Mouse (Mus musculus): ENCODE measurements around the gene Gpr137.
A peak's percentile ranks its signal among the peaks of the same experiment; 100 is the strongest.

Gpr137 gene

DNA sequence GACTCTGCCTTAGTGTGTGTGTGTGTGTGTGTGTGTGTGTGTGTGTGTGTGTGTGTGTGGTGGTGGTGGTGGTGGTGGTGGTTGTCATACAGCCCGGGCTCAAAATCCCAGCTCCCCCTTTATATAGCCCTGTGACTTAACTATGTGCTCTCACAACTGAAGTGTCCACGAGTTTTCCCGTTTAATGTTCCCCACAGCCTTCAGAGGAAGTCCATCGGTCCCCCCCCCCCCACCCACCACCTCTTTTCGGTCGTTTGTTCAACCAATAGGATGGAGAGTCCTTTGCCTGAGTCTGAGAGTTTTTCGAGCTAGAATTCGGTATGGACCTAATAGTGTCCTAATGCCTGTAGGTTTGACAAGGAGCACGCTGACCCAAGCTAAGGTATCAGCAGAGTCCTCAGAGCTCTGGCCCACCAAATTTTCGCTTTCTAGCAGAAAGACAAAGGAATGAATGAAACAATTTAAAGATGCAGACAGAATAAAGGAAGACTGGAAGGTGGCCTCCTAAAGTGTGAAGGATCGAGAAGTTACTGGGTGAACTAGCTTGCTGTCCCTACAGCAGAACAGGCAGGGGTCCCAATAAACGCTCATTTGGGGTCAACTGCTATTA lies 31.4 kb upstream of the Gpr137 start:
- no peak for DNase-seq (ENCODE audit: low spot score)

DNA sequence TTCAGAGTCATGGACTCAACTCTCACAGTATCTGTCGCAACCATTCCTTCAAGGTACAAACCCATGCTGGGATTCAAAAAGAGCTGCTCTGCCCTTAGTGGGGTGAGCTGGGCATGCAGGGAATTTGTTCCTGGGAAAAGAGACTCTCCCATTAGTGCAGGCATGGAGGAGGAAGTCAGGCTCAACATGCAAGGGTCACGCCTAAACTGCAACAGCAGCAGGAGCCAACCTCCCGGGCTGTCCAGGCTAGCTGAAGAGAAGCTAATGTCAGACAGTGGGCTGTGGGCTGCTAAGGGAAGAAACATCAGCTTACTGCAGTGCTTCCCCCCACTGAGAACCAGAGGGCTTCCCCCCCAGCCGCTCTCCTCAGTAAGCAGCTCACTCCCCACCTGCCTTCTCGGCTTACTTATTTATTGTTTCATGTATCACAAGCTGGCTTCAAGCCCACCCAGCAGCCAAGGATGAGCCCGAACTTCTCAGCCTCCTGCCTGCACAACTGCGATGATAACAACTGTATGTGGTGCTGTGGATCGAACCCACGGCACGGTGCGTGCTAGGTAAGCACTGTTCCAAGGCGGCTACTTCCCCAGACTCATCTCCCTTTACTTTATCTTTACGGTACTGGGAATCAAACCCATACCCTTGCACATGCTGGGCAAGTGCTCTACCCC lies 30.1 kb upstream of the Gpr137 start:
- no peak for DNase-seq (ENCODE audit: low spot score)

DNA sequence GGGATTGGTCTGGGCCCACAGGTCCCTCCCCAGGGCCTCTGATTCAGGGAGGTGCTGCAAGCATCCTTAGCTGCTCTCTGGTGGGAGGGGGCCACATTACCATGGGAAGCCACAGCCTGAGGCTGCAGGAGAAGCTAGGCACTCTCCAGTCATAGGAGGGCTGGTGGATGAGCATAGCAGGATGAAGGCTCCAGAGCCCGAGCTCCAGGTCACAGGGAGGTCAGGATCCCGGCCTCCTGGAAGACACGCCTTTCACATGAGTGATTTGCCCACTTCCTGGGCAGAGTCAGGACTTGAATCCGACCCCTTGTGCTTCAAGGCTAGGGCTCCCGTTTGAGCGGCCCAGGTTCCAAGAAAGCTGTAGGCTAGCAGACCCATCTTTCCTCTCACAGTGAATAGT lies 29.4 kb upstream of the Gpr137 start:
- DNase-seq (ENCODE audit: low spot score), result no peak

DNA sequence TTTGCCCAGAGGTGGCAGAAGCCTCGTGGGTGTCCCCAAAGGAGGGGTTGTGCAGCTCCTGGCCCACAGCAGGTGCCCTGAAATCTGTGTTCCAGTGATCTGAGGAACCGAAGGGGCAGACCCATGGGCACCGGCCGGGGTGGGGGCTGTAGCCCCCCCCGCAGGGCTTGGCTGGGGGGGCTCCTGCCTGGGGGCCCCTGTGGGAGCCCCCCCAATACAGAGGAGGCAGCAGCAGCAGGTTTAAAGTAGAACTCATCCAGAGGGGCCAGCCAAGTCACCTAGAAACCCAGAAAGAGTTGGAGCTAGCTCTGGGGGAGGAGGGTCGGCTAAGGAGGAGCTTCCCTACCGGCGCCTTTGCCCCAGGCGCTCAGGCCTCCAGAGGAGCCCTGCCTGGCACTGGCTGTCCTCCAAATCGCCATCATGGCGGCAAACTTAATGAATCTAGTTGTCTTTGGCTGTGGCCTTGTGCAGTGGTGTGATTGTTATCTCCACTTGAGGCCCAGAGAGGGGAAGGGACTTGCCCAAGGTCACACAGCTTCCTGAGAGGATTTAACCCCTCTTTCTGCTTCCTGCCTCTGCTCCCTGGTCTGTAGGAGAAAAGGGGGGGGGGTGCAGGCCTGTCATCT lies 28.3 kb upstream of the Gpr137 start:
- DNase-seq (ENCODE audit: low spot score), result peak; percentile 45

DNA sequence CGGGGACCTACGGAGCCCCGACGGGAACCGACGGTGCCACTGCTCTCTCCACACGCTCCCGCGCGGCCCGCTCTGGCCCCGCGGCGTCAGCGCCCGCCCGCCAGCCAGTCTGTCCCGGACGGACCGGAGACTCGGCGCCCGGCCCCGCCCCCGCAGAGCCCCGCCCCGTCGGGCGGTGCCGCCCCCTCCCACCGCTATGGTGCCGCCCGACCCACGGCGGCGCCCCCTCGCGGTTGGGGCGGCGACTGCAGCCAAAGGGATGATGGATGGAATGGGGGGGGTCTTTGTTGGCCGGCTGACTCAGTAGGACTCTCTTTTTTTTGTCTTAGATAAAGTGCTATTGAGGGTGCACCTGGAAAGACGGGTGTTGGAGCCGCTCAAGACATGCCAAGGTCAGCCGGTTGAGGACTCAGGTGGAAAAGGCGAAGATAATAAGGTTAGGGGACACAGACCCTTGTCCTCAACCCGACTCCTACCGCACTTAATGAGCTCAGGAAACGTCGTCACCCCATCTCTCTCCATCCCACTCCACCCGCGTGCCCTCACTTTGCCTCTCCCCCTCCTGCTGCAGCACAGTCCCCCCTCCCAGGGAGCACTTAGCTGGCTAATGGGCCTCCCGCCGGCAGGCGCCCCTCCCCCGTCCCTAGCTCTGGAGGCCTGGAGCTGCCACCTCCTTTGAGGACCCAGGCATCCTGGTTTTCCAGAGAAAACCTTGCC lies 27.5 kb upstream of the Gpr137 start:
- peak; percentile 82 for DNase-seq (ENCODE audit: low spot score)

DNA sequence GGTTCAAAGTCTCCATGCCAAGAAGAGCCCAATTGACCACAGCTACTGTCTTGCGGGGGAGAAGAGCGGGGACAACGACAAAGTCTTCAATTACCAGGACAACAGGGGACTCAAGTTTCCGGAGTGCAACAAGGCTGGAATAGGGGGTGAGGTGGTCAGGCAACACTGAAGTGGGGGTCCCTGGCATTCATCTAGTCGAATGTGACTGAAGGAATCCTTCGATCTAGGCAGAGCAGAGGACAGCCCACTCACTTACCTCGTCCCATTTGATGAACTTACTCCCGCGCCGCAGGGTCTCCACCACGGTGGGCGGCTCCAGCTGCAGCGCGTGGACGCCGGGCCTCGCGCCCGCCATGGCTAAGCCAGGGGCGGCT lies 27.0 kb upstream of the Gpr137 start:
- no peak for DNase-seq (ENCODE audit: low spot score)

DNA sequence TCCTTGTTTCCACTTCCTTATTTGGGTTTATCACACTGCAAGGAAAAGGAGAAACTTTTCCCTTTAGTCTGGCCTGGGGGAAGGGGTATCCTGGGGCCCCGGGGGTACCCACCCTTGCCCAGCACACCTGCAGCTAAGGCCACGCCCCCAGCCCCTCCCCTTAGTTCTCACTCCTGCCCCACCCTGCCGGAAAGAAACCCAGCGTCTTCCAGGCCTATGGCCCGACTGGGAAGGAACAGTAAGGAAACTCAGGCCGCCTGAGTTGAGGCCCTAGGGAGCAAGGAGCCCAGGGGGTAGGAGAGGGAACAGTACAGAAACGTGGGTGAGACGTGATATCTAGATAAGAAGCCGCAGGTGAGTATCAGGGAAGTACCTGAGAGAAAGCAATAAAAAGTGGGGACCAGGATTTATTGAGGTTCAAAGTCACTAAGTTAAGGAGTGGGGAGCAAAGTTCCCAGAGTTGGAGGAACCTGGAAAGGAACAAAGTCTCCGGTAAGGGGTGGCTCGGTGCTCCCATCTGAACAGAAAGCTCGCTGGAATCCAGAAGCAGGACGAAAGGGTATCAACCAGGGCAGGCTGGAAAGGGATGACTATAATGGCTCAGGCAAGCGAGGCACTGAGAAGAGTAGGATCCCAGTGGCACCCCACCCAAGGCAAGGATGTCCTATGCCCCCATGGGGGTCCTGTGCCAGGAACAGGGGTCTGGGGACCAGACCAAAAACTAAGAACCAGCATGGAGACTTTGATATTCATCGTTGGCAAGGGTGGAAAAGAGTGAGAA lies 26.4 kb upstream of the Gpr137 start:
- peak; percentile 71 for DNase-seq (ENCODE audit: low spot score)

DNA sequence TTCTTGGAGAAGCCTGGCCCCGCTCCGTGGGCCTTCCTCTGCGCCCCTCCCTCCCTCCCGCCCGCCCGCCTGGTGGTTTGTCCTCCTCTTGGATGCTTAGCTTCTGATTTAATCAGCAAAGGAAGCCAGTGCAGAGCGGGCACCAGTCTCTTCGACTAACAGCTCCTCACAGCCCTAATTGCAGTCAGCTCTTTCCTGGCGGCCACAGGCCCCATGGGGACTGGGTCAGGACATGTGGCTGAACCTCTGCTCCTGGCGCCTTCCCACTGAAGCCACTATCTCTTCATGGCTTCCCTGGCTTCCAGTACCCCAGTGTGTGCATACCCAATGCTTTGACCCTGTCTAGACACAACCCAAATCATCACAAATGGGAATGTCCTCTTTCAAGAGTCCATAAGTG lies 14.2 kb upstream of the Gpr137 start:
- DNase-seq (ENCODE audit: low spot score), result no peak

DNA sequence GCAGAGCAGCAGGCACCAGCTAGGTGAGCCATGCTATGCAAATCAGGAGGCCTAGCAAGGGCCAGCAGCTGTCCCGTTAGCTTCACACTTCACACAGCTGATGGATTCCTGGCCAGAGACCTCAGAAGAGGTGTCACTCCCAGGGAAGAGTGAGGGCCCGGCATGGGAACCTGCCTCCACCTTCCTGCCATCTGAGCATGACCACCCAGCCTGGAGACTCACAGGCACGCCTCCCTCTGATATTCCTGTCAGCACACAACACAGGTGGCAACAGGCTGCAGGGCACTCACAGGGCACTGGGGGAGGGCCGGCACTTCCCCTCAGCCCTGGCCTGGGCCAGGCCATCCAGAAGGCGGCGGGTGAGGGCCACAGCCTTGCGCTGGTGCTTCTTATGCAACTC lies 13.1 kb upstream of the Gpr137 start:
- DNase-seq (ENCODE audit: low spot score), result no peak

DNA sequence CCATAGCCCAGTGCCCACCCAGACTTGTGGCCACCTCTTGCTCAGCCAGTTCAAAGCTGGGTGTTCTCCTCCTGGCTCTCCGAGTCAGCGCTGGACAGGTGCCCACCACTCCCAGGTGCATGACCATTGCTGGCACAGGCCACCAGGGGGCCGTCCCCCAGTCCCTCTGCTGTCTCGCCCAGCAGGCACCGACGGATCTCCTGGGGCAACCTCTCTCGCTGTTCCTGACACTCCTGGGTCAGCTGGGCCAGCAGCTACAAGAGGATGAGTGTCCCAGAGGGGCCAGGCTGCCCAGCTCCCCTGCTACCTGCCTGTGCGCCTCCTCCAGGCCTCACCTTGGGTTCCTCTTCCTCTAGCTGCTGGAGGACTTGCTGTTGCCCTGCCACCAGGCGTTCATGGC lies 11.8 kb upstream of the Gpr137 start:
- peak; percentile 72 for DNase-seq (ENCODE audit: low spot score)

DNA sequence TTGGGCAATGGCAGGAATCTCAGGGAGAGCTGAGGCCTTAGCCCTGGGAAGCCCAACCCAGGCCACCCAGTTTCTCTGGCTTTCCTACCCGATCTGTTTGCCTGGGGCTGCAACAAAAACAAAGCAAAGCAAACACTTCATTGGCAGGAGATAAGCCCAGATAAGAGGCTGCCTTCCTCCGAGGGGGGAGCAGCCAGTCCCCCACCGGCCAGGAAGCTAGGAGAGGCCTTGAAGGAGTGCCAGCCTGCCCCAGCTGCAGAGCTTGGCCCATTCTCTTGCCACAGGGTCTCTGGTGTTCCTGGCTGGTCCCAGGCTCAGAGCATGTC lies 10.4 kb upstream of the Gpr137 start:
- peak; percentile 78 for DNase-seq (ENCODE audit: low spot score)

DNA sequence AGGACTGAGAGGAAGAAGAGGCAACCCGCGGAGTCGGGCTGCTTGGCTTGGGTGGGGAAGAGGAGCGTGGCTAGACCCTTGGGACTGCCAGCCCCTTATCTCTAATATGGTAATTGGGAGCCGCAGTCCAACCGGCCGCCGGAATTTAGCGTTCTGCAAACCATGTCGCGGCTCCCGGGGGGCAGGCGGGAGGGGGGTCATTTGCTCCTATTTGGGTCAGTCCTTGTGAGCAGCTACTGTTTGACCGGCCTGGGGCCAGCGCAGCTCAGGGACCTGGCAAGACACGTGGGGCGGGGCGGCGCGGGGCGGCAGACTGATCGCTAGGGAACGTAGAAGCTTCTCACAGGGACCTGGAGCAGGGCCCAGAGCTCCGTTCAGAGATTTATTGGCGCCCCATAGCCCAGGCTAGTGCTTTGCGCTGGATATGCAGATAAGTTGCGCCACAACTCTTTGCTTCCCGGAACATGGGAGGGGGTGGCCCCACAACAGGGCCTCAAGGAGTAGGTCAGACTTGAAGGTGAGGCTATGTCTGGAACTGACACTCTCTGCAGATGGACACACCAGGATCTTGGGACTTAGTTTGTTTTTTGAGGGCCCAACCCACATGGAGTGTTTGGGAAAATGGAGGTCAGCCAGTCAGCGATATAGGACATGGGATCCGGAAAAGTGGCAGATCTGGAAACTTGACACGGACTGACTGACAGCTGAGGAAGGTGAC lies 9.9 kb upstream of the Gpr137 start:
- peak; percentile 85 for DNase-seq (ENCODE audit: low spot score)

DNA sequence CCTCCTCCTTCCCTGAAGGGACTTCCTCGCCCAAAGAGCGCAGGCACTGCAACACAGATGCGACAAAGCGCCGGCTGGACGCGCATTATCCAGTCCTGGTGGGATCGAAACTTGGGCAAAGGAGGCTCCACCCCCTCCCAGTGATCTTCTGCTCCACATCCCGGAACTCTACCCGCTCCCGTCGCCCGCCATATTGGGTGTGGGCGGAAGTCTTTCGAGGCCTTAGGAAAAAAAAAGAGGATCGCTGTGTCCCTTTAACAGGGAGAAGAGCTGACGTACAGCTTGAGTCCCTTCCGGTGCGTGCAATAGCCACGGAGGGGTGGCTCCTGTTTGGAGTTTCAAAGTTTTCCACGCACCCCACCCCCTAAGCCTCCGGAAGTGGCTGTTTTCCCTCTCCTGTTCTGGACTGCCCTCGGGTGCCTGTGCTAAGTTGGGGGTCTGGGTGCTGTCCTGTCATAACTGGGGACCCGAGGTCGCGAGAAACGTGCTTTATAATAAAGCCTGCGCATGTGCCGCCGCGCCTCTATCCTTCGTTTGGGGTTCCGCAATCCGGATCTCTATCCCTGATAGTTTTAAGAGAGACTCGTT lies 9.2 kb upstream of the Gpr137 start:
- peak; percentile 95 for DNase-seq (ENCODE audit: low spot score)

DNA sequence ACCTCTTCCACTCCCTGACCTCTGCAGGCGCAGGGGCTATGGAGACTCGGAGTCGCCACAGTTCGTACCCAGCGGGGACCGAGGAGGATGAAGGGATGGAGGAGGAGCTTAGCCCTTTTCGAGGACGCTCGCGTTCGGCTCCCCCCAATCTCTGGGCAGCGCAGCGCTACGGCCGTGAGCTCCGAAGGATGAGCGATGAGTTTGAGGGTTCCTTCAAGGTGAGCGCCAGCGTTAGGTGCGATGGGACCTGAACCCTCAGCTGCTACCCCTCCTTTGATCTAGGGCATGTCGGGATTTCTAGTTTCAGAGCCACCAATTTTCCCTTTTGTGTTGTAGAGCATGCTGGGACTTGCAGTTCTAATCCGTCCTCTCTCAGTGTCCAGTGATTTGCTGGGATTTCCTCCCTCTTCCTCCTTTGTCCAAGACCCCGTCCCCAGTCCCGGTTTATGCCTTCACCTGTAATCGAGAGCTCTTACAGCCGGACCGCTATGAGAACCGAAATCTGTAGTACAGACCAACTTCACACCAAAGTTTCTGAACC lies 8.4 kb upstream of the Gpr137 start:
- peak; percentile 53 for DNase-seq (ENCODE audit: low spot score)

DNA sequence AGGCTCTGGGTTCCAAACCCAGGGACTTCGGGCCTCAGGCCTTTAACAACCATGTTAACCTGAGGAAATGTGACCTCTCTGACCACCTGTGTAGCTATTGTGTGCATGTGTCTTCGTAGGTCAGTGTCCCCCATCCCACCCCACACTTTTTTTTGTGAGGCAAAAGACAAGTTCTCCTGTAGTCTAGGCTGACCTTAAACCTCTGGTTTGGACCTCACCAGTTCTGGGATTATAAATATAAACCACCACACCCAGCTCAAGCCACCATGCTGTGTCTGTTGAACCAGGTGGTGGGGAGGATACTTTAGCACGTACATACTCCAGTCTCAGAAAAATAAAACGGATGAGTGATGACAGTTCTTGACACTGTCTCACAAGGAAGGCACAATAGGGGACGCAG lies 7.7 kb upstream of the Gpr137 start:
- no peak for DNase-seq (ENCODE audit: low spot score)

DNA sequence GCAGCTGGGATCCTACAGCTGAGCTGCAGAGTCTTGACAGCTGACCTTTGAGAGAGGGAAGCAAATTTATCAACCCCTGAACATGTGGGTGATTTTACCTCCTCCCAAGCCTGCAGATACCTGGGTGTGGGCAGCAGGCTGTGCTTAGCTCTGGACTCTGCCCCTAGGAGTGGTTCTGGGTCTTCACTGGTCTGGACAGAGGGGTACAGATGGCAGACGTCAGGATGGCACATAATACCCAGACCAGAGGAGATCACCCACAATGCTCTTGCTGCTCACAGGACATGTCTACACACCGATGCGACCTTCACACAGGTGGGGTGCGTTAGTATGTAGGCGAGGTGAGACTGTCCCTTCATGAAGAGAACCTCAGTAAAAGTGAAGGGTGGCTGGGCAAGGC lies 7.3 kb upstream of the Gpr137 start:
- DNase-seq (ENCODE audit: low spot score), result no peak

DNA sequence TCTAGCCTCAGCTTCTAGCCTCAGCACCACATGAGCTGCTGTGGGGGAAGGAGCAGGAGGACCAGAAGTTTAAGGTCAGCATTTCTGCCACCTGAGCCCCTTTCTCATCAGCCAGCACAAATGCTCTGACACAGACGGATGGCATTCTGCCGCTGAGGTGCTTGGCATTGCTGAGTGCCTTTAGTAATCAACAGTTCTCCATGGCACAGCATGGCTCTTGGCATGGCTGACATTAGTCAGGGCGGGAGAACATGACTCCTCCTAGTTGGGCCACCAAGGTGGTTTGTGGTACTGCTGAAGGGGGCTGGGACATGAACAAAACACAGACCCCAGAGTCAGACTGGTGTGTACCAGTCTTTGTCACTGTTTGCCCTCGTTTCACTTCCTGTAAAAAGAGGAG lies 5.9 kb upstream of the Gpr137 start:
- no peak for DNase-seq (ENCODE audit: low spot score)

DNA sequence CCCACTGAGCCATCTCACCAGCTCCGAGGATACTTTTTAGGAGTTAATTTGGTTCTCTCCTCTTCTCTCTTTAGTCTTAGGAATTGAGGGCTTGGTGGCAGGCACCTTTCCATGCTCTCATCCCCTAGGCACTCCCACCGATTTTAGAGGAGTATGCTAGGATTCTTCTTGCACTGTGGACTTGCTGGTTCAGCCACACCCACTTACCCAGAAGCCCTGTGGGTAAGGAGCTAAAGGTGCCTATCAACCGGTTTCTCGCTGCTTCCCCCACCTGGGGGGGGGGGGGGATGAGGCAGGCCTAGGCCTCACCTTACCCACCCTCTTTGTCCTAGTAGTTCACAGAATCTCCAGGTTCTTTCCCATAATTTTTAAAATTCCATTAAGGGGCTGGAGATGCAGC lies 5.5 kb upstream of the Gpr137 start:
- DNase-seq (ENCODE audit: low spot score), result no peak

DNA sequence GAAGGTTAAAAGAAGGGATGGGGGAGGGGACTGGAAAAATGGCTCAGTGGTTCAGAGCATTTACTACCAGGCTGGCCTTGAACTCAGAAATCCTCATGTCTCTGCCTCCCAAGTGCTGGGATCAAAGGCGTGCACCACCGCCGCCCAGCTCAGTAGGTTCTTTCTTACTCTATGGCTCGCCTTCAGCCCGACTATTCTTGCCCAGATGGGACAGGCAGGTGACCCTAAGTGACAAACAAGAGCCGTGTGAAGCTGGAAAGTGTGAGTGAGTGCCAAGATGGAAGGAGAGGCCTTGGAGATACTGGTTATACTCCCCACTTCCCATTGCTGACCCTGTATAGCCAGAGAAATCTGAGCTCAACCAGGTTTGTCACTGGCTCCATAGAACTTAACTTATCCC lies 1.4 kb upstream of the Gpr137 start:
- no peak for DNase-seq (ENCODE audit: low spot score)

DNA sequence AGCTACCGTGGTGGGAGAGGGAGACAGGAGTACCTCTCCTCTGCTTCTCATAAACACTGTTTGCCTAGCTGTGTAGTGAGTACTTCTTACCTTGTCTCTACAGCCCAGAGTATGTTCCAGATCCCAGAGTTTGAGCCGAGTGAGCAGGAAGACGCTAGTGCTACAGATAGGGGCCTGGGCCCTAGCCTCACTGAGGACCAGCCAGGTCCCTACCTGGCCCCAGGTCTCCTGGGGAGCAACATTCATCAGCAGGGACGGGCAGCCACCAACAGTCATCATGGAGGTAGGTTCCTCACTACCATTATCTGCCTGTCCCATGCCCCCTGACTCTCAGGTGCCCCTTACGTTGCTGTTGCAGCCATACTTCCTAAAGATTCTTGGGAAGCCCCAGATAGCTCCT lies 484 bp upstream of the Gpr137 start:
- DNase-seq (ENCODE audit: low spot score), result no peak
